Mouse (Mus musculus) limb, embryonic 15.5 days (tissue): Measurements from ENCODE around the gene Ly75. TPM values are rescaled to one million over a fixed set of nuclear protein-coding genes. Genes with fewer than 3 reads are reported as not detected.

Experiments
- ATAC-seq: fragments of 200-750 bp; cut with Nextera tagmentation; 2 replicates; pipeline ENCODE4 v1.8.0; 2017; ENCODE audit warnings: low read depth, moderate TSS enrichment; ENCODE audit not compliant: insufficient number of reproducible peaks, low FRiP score, low TSS enrichment
- H3K27ac ChIP-seq: fragments of 300-500 bp; sonication (generic); 2 replicates; pipeline ENCODE4 v1.5.1; 2015; ENCODE audit warnings: moderate library complexity, mild to moderate bottlenecking, inconsistent platforms
- H3K27me3 ChIP-seq: fragments of 300-500 bp; sonication (generic); 2 replicates; pipeline ENCODE4 v1.6.1; 2015; ENCODE audit warnings: inconsistent platforms
- H3K36me3 ChIP-seq: fragments of 300-500 bp; sonication (generic); 2 replicates; pipeline ENCODE4 v1.6.1; 2015; ENCODE audit warnings: inconsistent platforms
- H3K4me1 ChIP-seq: fragments of 300-500 bp; sonication (generic); 2 replicates; pipeline ENCODE4 v1.6.1; 2015; ENCODE audit warnings: inconsistent platforms
- H3K4me2 ChIP-seq: fragments of 300-500 bp; sonication (generic); 2 replicates; pipeline ENCODE4 v1.6.1; 2015; ENCODE audit warnings: mild to moderate bottlenecking, inconsistent platforms
- H3K4me3 ChIP-seq: fragments of 300-500 bp; sonication (generic); 2 replicates; pipeline ENCODE4 v1.5.1; 2015; ENCODE audit warnings: mild to moderate bottlenecking, inconsistent platforms
- H3K9ac ChIP-seq: fragments of 300-500 bp; sonication (generic); 2 replicates; pipeline ENCODE4 v1.6.1; 2015; ENCODE audit warnings: inconsistent platforms
- H3K9me3 ChIP-seq: fragments of 300-500 bp; sonication (generic); 2 replicates; pipeline ENCODE4 v1.6.1; 2016; ENCODE audit warnings: inconsistent platforms
- WGBS: fragments of 180-500 bp; shearing (Covaris S2); methylation state at CpG from one replicate; pipeline ENCODE4 v1.1.7; 2015; 5-methylcytosine and 5-hydroxymethylcytosine counted together
- polyA plus RNA-seq: library from polyadenylated mRNA; unstranded; fragments of >200 nt; fragmentation: Nextera tagmentation; extraction: Ambion mirVana; gene quantifications from 2 replicates; pipeline ENCODE4 v1.2.1, GENCODE M21; 2015

Ly75 gene
- polyA plus RNA-seq, 1 experiment from 2014 or later: 0.73 TPM

- Histone ChIP-seq H3K27me3 (no peaks in the 10 kb centered on the region), H3K4me1 (no peaks in the 10 kb centered on the region), H3K9ac (no peak overlapping the region), H3K27ac (no peak overlapping the region), H3K4me3 (no peak overlapping the region), H3K4me2 (no peak overlapping the region), H3K9me3 (no peaks in the 10 kb centered on the region), H3K36me3 (no peaks in the 10 kb centered on the region)
- 77% methylated on average over 7 of the region's 7 CpGs for WGBS
- ATAC-seq: no peak
Measured at GRCm38 (mm10) chr2:60367871-60368270, 15.2 kb downstream of the Ly75 start.

GRCm38 (mm10) chr2:60367204-60367603 lies 15.9 kb downstream of the Ly75 start:
- no peak for ATAC-seq
- Histone ChIP-seq H3K4me3 (no peak overlapping the region), H3K27me3 (no peaks in the 10 kb centered on the region), H3K27ac (no peak overlapping the region), H3K36me3 (no peaks in the 10 kb centered on the region), H3K9ac (no peak overlapping the region), H3K9me3 (no peaks in the 10 kb centered on the region), H3K4me2 (no peak overlapping the region), H3K4me1 (no peaks in the 10 kb centered on the region)
- 95% methylated on average over 2 of the region's 2 CpGs for WGBS

GRCm38 (mm10) chr2:60365820-60366610 lies 17.1 kb downstream of the Ly75 start:
- Histone ChIP-seq H3K4me2 (no peak overlapping the region), H3K27ac (no peak overlapping the region), H3K9me3 (no peaks in the 10 kb centered on the region), H3K27me3 (no peaks in the 10 kb centered on the region), H3K4me1 (no peaks in the 10 kb centered on the region), H3K36me3 (no peaks in the 10 kb centered on the region), H3K9ac (no peak overlapping the region), H3K4me3 (no peak overlapping the region)
- WGBS: 80% methylated on average over 5 of the region's 5 CpGs
- no peak for ATAC-seq

GRCm38 (mm10) chr2:60365138-60365775 lies 17.8 kb downstream of the Ly75 start:
- no peak overlapping the region for H3K9ac ChIP-seq
- 72% methylated on average over 7 of the region's 7 CpGs for WGBS
- ATAC-seq: no peak
- no peaks in the 10 kb centered on the region for H3K27me3 ChIP-seq
- H3K27ac ChIP-seq: no peak overlapping the region
- no peak overlapping the region for H3K4me3 ChIP-seq
- no peaks in the 10 kb centered on the region for H3K9me3 ChIP-seq
- H3K4me2 ChIP-seq: no peak overlapping the region
- no peaks in the 10 kb centered on the region for H3K36me3 ChIP-seq
- no peaks in the 10 kb centered on the region for H3K4me1 ChIP-seq

GRCm38 (mm10) chr2:60362146-60362545 lies 21.0 kb downstream of the Ly75 start:
- Histone ChIP-seq H3K27me3 (no peaks in the 10 kb centered on the region), H3K27ac (no peak overlapping the region), H3K9ac (no peak overlapping the region), H3K4me1 (no peaks in the 10 kb centered on the region), H3K36me3 (no peaks in the 10 kb centered on the region), H3K4me2 (no peak overlapping the region), H3K4me3 (no peak overlapping the region), H3K9me3 (no peaks in the 10 kb centered on the region)
- no peak for ATAC-seq
- 78% methylated on average over 6 of the region's 6 CpGs for WGBS

GRCm38 (mm10) chr2:60359796-60360195 lies 23.3 kb downstream of the Ly75 start:
- Histone ChIP-seq H3K4me2 (no peak overlapping the region), H3K27me3 (no peaks in the 10 kb centered on the region), H3K9me3 (no peaks in the 10 kb centered on the region), H3K36me3 (no peaks in the 10 kb centered on the region), H3K4me1 (no peaks in the 10 kb centered on the region), H3K9ac (no peak overlapping the region), H3K4me3 (no peak overlapping the region), H3K27ac (no peak overlapping the region)
- 99% methylated on average over 3 of the region's 3 CpGs for WGBS
- ATAC-seq: no peak

GRCm38 (mm10) chr2:60355388-60355683 lies 27.8 kb downstream of the Ly75 start:
- Histone ChIP-seq H3K36me3 (no peaks in the 10 kb centered on the region), H3K27me3 (no peaks in the 10 kb centered on the region), H3K9me3 (no peaks in the 10 kb centered on the region), H3K4me3 (no peak overlapping the region), H3K27ac (no peak overlapping the region), H3K9ac (no peak overlapping the region), H3K4me1 (no peaks in the 10 kb centered on the region), H3K4me2 (no peak overlapping the region)
- no peak for ATAC-seq
- WGBS: 43% methylated on average over 3 of the region's 3 CpGs

- no peak overlapping the region for H3K4me3 ChIP-seq
- H3K36me3 ChIP-seq: no peaks in the 10 kb centered on the region
- WGBS: 67% methylated on average over 18 of the region's 18 CpGs
- H3K27ac ChIP-seq: no peak overlapping the region
- H3K4me2 ChIP-seq: no peak overlapping the region
- no peak overlapping the region for H3K9ac ChIP-seq
- H3K9me3 ChIP-seq: no peaks in the 10 kb centered on the region
- ATAC-seq: no peak
- no peaks in the 10 kb centered on the region for H3K27me3 ChIP-seq
- no peaks in the 10 kb centered on the region for H3K4me1 ChIP-seq
Measured at GRCm38 (mm10) chr2:60354541-60355387, 28.3 kb downstream of the Ly75 start.

- Histone ChIP-seq H3K4me2 (no peak overlapping the region), H3K4me3 (no peak overlapping the region), H3K36me3 (no peaks in the 10 kb centered on the region), H3K4me1 (no peaks in the 10 kb centered on the region), H3K27ac (no peak overlapping the region), H3K9ac (no peak overlapping the region), H3K9me3 (no peaks in the 10 kb centered on the region), H3K27me3 (no peaks in the 10 kb centered on the region)
- WGBS: 61% methylated on average over 5 of the region's 5 CpGs
- ATAC-seq: no peak
Measured at GRCm38 (mm10) chr2:60352296-60352695, 30.8 kb downstream of the Ly75 start.

GRCm38 (mm10) chr2:60351781-60352180 lies 31.3 kb downstream of the Ly75 start:
- no peaks in the 10 kb centered on the region for H3K27me3 ChIP-seq
- H3K9me3 ChIP-seq: no peaks in the 10 kb centered on the region
- no peaks in the 10 kb centered on the region for H3K36me3 ChIP-seq
- H3K4me2 ChIP-seq: no peak overlapping the region
- no peak for ATAC-seq
- no peak overlapping the region for H3K27ac ChIP-seq
- no peaks in the 10 kb centered on the region for H3K4me1 ChIP-seq
- no peak overlapping the region for H3K4me3 ChIP-seq
- H3K9ac ChIP-seq: no peak overlapping the region
- WGBS: 67% methylated on average over 8 of the region's 8 CpGs

GRCm38 (mm10) chr2:60347875-60348274 lies 35.2 kb downstream of the Ly75 start:
- Histone ChIP-seq H3K4me1 (no peaks in the 10 kb centered on the region), H3K27ac (no peak overlapping the region), H3K9ac (no peak overlapping the region), H3K27me3 (no peaks in the 10 kb centered on the region), H3K36me3 (no peaks in the 10 kb centered on the region), H3K9me3 (no peaks in the 10 kb centered on the region), H3K4me2 (no peak overlapping the region), H3K4me3 (no peak overlapping the region)
- 79% methylated on average over 7 of the region's 7 CpGs for WGBS
- no peak for ATAC-seq

- Histone ChIP-seq H3K27ac (no peak overlapping the region), H3K4me2 (no peak overlapping the region), H3K36me3 (no peaks in the 10 kb centered on the region), H3K27me3 (no peaks in the 10 kb centered on the region), H3K9me3 (no peaks in the 10 kb centered on the region), H3K4me3 (no peak overlapping the region), H3K9ac (no peak overlapping the region), H3K4me1 (no peaks in the 10 kb centered on the region)
- ATAC-seq: no peak
- WGBS: 76% methylated on average over 8 of the region's 8 CpGs
Measured at GRCm38 (mm10) chr2:60346531-60346930, 36.6 kb downstream of the Ly75 start.
